Mouse (Mus musculus) splenic B cell, adult 2 months (primary cell): Measurements from ENCODE around the gene Bod1l.

Experiments
- DNase-seq: peaks from one replicate; pipeline ENCODE4 v3.0.0-alpha.2; 2011; ENCODE audit warnings: low read depth, low spot score
- H3K27me3 ChIP-seq: 2 replicates; pipeline ENCODE4 v1.6.1; 2012; ENCODE audit warnings: mild to moderate bottlenecking, low read length, moderate library complexity, mixed read lengths; ENCODE audit not compliant: control insufficient read depth, poor library complexity, insufficient read depth, severe bottlenecking
- H3K36me3 ChIP-seq: 2 replicates; pipeline ENCODE4 v1.6.1; 2012; ENCODE audit warnings: mild to moderate bottlenecking, low read length, moderate library complexity, mixed read lengths; ENCODE audit not compliant: control insufficient read depth, poor library complexity, insufficient read depth, severe bottlenecking

Bod1l gene

DNA sequence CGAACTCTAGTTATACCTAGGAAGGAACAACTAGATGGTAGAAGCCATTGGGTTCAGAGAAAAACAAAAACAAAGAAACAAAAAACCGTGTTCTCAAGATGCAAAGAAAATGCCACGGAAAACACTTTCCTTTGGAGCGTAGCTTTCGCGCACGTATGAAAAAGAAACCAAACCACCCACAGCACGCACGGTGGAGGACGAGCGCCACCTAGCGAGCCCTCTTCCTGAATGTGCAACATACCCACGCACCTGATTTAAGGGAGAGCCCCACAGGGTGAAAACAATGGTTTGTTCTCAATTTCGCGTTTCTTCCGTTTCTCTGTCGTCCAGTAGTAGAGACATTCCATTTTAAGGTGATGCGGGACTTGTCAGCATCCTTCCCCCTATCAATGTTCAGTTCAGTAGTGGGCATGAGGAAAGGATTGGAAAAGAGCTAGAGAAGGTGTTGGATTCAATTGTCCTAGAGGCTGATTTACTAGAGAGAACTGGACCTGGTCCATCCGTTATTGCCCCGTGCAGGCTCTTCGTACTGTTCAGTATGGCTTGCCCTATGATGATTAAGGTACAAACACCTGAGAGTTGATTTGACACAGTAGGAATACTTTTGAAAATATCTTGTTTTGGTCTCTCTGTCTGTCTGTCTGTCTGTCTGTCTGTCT lies 75.6 kb downstream of the Bod1l start:
- Histone ChIP-seq H3K36me3 (no peaks in the 10 kb centered on the region), H3K27me3 (0 out of 2 replicates have a peak, but pooled peaks cover 2% of the 10 kb centered on the region)
- DNase-seq: peak; percentile 92

GRCm38 (mm10) chr5:41767296-41768200 lies 76.6 kb downstream of the Bod1l start:
- no peaks in the 10 kb centered on the region for H3K36me3 ChIP-seq
- 0 out of 2 replicates have a peak, but pooled peaks cover 2% of the 10 kb centered on the region for H3K27me3 ChIP-seq
- peak; percentile 26 for DNase-seq

DNA sequence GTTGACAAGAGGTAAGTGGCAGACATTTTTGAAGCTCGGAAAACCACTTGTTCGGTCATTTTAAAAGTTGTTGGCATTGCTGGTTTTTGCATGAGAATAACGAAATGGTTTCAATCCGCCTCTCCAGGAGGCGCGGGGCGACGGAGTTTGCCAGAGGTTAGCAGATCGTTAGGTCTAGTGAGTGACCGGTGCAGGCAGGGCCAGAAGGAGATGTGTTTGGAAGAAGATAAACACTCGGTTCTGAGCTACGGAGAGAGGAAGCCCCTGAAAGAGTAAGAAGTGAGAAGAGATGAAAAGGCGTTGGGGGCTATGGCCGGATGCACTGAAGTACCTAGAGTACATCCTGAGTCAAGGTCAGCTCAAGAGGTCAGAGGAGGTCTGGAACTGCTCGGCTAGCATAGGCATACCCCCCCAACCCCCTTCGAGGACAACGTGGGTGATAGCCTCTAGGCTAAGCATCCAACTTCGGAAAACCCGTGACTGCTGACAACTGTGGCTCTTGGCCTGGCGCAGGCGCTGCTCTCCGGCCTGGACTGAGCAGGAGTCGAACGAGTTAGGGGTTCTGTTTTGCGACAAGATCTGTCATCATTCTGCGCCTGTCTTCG lies 77.6 kb downstream of the Bod1l start:
- 0 out of 2 replicates have a peak, but pooled peaks cover 2% of the 10 kb centered on the region for H3K27me3 ChIP-seq
- H3K36me3 ChIP-seq: no peaks in the 10 kb centered on the region
- DNase-seq: peak; percentile 13

DNA sequence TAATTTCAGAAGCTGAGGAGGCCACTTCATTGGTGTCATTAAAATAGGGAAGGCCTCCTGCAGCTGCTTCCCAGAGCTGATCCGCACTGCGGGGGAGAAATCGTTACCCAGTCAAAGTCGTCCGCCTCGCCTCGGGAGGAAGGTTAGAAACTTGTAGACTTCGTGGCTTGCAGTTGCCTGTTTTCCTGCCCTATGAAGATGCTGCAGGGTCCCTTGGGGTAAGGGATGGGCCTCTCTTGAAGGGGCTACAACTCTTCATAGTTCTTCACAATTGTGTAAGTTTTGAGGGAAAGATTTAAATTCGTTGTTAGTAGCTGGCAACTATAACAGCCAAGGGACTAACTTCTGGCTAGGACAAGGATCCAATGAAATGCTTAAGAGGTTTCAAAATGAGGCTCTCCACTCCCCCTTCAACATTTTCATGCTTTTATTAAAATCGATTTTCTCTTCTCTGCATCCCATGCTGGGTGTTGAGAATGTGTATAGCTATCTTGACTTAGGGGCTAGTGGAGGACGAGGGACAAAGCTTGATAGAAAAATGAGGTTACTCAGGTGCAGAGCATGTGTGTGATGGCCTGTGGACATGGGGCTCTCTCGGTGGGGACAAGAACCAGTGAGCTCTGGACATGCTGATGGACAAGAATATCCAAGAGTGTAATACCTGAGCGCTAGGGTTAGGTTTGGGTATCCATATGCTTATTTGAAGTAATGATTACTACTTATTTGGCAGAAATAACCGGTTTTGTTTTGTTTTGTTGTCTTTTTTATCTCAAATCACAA lies 78.3 kb downstream of the Bod1l start:
- peak; percentile 23 for DNase-seq
- Histone ChIP-seq H3K27me3 (0 out of 2 replicates have a peak, but pooled peaks cover 2% of the 10 kb centered on the region), H3K36me3 (no peaks in the 10 kb centered on the region)

DNA sequence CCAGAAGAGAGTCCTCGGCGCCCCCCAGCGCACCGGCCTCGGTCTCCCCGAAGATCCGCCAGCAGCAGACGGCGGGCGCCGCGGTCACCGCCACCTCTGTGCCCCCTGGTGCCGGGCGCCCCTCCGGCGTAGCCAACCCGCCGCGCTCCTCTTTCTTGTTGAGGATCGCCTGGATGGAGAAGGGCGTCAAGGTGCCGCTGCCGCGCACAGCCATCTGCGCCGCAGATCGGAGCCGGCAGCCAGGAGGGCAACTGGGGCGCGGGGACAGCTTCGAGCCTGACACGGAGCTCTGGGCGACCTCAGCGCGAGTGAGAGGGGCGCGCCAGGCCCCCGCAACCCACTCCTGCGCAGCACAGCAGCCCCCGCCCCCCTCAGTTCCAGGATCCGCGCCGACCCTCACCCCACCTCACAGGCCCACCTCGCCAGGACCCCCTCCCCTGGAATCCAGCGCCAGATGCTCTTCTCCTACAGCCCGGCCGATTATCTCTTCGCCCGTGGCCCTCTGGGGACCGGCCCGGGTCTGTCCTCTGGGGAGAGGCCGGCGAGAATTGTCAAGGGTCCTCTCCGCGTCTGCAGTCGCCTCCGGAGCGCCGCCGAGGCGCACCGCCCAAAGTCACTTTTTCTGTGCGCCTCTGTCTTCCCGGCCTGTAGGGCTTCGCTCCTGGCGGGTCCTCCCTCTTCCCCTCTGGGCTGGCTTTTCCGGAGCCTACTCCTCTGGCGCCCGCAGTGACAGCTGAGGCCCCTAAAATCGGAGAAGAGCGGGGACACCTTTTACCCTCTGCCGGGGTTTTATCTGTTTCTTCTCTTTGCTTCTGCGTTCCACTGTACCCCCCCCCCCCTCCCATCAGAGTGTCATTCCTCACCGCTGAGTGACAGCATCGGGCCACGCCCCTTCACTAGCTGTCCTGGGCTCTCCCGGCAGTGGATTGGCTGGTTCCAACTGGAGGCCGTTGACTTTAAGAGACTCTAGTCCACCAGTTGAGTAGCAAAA lies 80.1 kb downstream of the Bod1l start, which contains the start of gene Nkx3-2:
Gene Nkx3-2 (minus strand): TSS at position 771 of the 991 bp plus-strand sequence.
- Histone ChIP-seq H3K36me3 (no peaks in the 10 kb centered on the region), H3K27me3 (peaks cover 4% of the 10 kb centered on the region; the same call in 1 of the 2 replicates)
- peak; percentile 11 for DNase-seq

DNA sequence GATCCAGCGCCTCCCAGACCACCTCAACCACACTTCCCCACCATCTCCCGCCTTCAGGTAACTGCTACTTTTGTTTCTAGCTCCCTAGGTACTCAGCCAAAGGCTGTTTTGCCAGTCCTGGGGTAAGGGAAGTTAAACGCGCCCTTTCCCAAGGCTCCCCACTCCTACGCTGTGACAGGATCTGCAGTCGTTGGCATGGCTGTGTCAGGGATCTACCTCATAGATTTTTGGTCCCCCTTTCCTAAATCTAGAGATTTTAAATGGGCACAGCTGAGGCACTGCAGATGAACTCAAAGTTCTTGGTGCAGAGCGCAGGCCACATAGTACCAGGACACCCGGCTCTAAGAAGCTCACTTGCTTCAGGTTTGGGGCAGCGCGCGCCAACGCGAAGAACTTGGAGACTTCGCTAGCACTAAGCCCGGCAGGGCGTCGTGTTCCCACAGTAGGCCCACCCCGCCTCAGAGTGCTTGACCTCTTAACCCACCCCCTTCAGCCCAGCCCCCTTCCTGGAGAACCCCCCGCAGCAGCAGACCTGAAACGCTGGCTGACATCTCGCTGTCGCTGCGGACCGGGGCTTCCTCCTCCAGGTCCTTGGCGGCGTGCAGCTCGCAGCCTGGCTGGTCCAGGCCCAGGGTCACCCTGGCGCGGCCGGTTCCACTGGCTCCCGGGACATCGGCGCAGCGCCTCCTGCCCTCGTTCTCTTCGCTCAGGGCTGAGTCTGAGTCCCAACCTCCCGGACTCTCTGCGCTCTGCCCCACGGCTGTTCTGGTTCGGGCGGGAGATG lies 81.0 kb downstream of the Bod1l start:
- DNase-seq: peak; percentile 15
- peaks cover 4% of the 10 kb centered on the region; the same call in 1 of the 2 replicates for H3K27me3 ChIP-seq

GRCm38 (mm10) chr5:41762141-41762946 lies 81.8 kb downstream of the Bod1l start:
- peak; percentile 39 for DNase-seq
- peaks cover 4% of the 10 kb centered on the region; the same call in 1 of the 2 replicates for H3K27me3 ChIP-seq
- no peaks in the 10 kb centered on the region for H3K36me3 ChIP-seq

More for the DNA sequence above, 81.0 kb downstream of the Bod1l start:
- no peaks in the 10 kb centered on the region for H3K36me3 ChIP-seq

- Histone ChIP-seq H3K36me3 (no peaks in the 10 kb centered on the region), H3K27me3 (peaks cover 4% of the 10 kb centered on the region; the same call in 1 of the 2 replicates)
- no peak for DNase-seq
These were observed 82.5 kb downstream of the Bod1l start for GRCm38 (mm10) chr5:41761509-41762140.

DNA sequence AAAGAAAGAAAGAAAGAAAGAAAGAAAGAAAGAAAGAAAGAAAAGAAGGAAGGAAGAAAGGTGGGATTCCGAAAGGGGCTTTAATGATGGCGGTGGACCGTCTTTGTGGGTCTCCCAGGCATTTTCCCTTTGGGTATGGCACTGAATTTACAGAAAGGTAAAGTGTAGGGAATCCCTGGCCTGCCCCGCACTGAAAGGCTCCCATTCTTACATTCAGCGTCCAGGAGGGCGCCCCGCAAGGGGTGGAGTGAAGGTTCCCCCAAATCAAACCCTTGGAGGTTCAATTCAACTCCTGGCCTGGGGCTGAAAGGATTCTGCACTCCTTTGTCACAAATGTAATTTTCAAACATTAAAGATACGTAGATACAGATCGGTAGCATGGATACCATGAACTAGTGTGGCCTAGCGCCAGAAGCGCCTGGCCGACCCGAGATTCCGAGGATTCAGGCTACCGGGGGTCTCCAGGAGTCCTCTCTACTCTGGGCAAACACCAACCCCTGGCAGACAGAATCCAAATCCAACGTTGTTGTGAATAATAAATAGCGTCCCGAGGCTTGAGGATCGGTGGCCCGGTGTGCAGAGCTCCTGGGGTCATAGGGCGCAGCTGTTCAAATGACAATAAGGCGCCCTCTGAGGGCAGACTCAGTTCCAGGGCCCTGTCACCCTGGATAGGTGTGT lies 83.1 kb downstream of the Bod1l start:
- no peak for DNase-seq
- H3K27me3 ChIP-seq: peaks cover 4% of the 10 kb centered on the region; the same call in 1 of the 2 replicates
- H3K36me3 ChIP-seq: no peaks in the 10 kb centered on the region

- DNase-seq: no peak
- Histone ChIP-seq H3K36me3 (no peaks in the 10 kb centered on the region), H3K27me3 (peaks cover 4% of the 10 kb centered on the region; the same call in 1 of the 2 replicates)
These were observed 84.0 kb downstream of the Bod1l start for GRCm38 (mm10) chr5:41760071-41760470.
